Mouse (Mus musculus) right cerebral cortex, adult 18-20 months (tissue): ENCODE results near the gene Rhobtb3.
A peak's percentile ranks its signal among the peaks of the same experiment; 100 is the strongest.
"Not testable (repeated sequence)": the region's sequence is repeated elsewhere in the genome, so short reads cannot be mapped to it uniquely, and the experiment has no call there.

Experiments used
- DNase-seq: peaks from one replicate; pipeline ENCODE4 v3.0.0; 2022; ENCODE audit warnings: mixed read lengths

Gene Rhobtb3

GRCm38 (mm10) chr13:75844833-75845518, 98.7 kb downstream of the Rhobtb3 start:
- DNase-seq = no peak

DNA sequence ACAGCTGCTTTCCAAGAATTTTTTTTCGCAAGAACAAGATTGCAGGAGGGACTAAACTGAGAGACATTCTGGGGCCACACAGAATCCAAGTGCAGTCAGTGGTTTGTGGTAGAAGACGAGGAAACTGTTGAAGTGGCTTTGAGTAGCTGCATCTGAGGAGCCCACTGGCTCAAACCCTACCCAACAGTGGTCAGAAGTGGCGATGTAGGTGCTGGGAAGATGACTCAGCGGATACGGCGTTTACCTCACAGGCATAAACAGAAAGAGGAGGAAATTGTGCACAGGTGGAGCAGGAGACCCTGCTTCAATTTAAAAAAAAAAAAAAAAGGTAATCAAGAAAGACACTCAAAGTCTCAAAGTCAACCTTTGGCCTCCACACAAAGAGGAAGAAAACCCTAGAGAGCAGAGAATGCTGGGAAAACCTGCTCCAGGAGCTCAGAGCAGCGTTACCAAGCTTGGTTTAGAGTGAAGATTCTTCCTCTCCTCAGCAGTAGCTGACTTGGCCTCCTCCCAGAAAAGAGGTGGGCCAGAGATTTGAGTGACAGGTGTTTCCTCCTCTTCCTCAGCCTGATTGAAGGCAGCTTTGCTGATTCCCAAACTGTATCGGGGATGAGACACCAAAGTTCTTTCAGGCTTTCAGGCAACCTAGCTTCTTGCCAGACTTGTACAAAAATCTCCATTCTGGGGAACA, 99.6 kb downstream of the Rhobtb3 start:
- DNase-seq = no peak

DNA sequence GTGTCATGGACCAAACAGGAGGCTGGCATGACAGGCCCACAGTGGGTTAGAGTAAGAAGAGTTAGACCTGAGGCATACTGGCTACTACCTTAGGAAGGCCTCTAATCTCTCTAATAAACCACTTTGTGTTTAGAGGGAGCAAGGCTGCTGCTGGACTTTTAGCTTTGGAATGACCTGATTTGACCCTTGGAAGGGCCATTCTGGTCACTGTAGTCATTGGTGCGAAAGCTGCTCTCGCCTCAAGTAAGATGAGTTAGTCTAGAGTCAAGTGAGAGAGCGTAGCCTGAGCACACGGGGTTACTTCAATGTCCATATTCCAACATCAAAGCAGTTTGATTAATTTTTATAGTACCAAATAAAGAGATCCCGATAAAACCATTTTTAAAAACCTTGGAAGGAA, 100.4 kb downstream of the Rhobtb3 start:
- DNase-seq = no peak

- DNase-seq = no peak
Observed at GRCm38 (mm10) chr13:75841950-75842349, 101.8 kb downstream of the Rhobtb3 start.

- DNase-seq = peak; percentile 20
Observed at GRCm38 (mm10) chr13:75840752-75841285, 102.9 kb downstream of the Rhobtb3 start.

- peak; percentile 86 for DNase-seq
Observed at GRCm38 (mm10) chr13:75839719-75840481, 103.8 kb downstream of the Rhobtb3 start, which contains the start of gene Glrx. Glrx (plus strand) TSS chr13:75839868.

DNA sequence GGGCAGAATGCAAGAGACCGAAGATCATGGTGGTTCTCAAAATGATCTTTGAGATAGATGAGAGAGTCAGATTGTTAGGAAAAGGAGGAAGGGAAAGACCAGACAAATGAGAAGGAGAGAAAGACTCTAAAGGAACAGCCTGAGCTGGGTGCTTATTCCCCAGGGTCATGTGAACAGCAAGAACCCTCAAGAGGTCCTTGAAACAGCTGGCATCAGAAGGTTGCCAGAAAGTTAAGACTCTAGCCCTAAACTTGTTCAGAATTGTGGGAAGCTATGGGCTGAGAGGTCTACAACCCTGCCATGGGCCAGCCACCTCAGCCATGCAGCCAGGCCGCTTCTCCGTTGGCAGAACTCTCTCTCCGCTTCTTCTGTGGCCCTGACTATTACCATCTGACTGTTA, 105.2 kb downstream of the Rhobtb3 start:
- no peak for DNase-seq

DNA sequence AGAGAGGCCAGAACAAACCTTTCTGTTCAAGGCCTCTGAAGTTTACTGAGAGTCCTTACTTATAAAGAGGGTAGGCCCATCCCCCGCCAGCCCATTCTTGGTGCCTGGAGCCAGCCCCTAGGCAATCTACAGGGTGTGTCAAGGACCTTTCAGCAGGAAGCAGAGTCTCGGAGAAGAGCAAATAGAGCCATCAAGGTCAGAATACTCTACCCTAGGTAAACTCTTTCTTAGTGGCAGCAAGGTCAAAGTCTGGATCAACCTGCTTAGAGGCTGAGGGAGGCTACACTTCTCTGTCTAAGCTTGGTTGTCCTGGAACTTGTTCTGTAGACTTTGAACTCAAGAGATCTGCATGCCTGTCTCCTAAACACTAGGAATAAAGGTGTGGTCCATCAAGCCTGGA, 108.3 kb downstream of the Rhobtb3 start:
- no peak for DNase-seq

GRCm38 (mm10) chr13:75833499-75833898, 110.2 kb downstream of the Rhobtb3 start:
- no peak for DNase-seq

DNA sequence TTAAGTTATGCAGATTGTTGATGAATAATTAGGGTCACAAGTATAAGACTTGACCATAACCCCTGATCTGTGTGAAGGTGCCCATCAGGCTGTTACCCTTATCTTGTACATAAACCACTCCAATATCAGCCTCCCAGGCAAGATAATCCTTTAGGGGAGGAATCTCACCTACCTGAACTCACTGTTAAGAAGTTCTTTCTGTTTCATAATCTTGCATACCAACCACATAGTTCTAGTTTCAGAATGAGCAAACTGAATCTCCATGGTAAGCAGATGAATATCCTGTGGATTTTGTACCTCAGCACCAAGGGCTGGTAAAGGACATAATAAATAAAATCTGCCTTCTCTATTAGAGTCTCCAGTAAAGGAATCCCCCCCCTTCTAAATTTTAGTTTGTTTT, 111.0 kb downstream of the Rhobtb3 start:
- DNase-seq = no peak

- DNase-seq = no peak
Observed at GRCm38 (mm10) chr13:75831710-75832109, 112.0 kb downstream of the Rhobtb3 start.

DNA sequence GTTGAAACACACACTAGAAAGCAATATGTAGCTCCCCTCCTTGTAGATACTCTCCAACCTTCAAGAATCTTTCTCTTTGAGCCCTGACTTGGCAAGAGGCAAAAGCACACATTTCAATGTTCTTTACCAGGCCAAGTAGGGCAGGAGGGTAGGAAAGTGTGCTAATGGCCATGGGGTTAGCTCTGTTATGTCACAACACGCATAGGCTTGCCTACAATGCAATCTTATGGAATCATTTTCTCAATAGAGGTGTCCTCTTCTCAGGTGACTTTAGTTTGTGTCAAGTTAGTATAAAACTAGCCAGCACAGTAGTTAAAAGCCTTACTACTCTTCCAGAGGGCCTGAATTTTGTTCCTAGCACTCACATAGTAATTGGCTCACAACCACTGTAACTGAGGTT, 113.0 kb downstream of the Rhobtb3 start:
- DNase-seq = no peak

- DNase-seq = no peak
Observed at GRCm38 (mm10) chr13:75825388-75825787, 118.3 kb downstream of the Rhobtb3 start.

GRCm38 (mm10) chr13:75824611-75825319, 119.0 kb downstream of the Rhobtb3 start:
- DNase-seq = no peak

GRCm38 (mm10) chr13:75823201-75823600, 120.5 kb downstream of the Rhobtb3 start:
- no peak for DNase-seq

GRCm38 (mm10) chr13:75822366-75822765, 121.4 kb downstream of the Rhobtb3 start:
- DNase-seq = not testable (repeated sequence)

- DNase-seq = no peak
Observed at GRCm38 (mm10) chr13:75819898-75820297, 123.8 kb downstream of the Rhobtb3 start.
